Mouse (Mus musculus) embryonic facial prominence, embryonic 11.5 days (tissue): ENCODE data around the gene Ttc1. TPM values are rescaled to one million over a fixed set of nuclear protein-coding genes. Genes with fewer than 3 reads are reported as not detected.

ENCODE experiments used
- ATAC-seq: fragments of 200-750 bp; cut with Nextera tagmentation; replicated peaks from 2 replicates; pipeline ENCODE4 v1.8.0; 2017; ENCODE audit warnings: low read depth; ENCODE audit not compliant: insufficient number of reproducible peaks, low FRiP score, low TSS enrichment
- DNase-seq: peaks from one replicate; pipeline ENCODE4 v3.0.0-alpha.2; 2015; ENCODE audit warnings: low spot score
- H3K27ac ChIP-seq: fragments of 300-500 bp; sonication (generic); replicated peaks from 2 replicates; pipeline ENCODE4 v1.5.1; 2014; ENCODE audit warnings: mild to moderate bottlenecking, low read depth, low read length, control low read depth
- H3K27me3 ChIP-seq: fragments of 300-500 bp; sonication (generic); 2 replicates; pipeline ENCODE4 v1.6.1; 2014; ENCODE audit warnings: mild to moderate bottlenecking, low read length, moderate library complexity, mixed read lengths; ENCODE audit not compliant: control insufficient read depth, insufficient read depth
- H3K36me3 ChIP-seq: fragments of 300-500 bp; sonication (generic); replicated peaks from 2 replicates; pipeline ENCODE4 v1.6.1; 2014; ENCODE audit warnings: low read depth, mild to moderate bottlenecking, low read length, moderate library complexity, mixed read lengths; ENCODE audit not compliant: control insufficient read depth, insufficient read depth
- H3K4me1 ChIP-seq: fragments of 300-500 bp; sonication (generic); 2 replicates; pipeline ENCODE4 v1.6.1; 2014; ENCODE audit warnings: low read length, mixed read lengths; ENCODE audit not compliant: control insufficient read depth, insufficient read depth
- H3K4me2 ChIP-seq: fragments of 300-500 bp; sonication (generic); 2 replicates; pipeline ENCODE4 v1.6.1; 2014; ENCODE audit warnings: low read depth, mild to moderate bottlenecking, control low read depth, low read length, moderate library complexity
- H3K4me3 ChIP-seq: fragments of 300-500 bp; sonication (generic); 2 replicates; pipeline ENCODE4 v1.5.1; 2014; ENCODE audit warnings: low read depth, low read length, control low read depth
- H3K9ac ChIP-seq: fragments of 300-500 bp; sonication (generic); replicated peaks from 2 replicates; pipeline ENCODE4 v1.6.1; 2014; ENCODE audit warnings: mild to moderate bottlenecking, control low read depth, low read length
- H3K9me3 ChIP-seq: fragments of 300-500 bp; sonication (generic); replicated peaks from 2 replicates; pipeline ENCODE4 v1.6.1; 2016; ENCODE audit warnings: mild to moderate bottlenecking, low read length, inconsistent platforms, mixed read lengths; ENCODE audit not compliant: control insufficient read depth
- WGBS: fragments of 180-500 bp; shearing (Covaris S2); extraction: QIAGEN DNeasy Blood & Tissue Kit; methylation state at CpG from one replicate; pipeline ENCODE4 v1.1.7; 2014; 5-methylcytosine and 5-hydroxymethylcytosine counted together
- polyA plus RNA-seq: library from polyadenylated mRNA; unstranded; fragments of >200 nt; fragmentation: Nextera tagmentation; extraction: Ambion mirVana; gene quantifications from 2 replicates; pipeline ENCODE4 v1.2.1, GENCODE M21; 2014

Gene Ttc1
- polyA plus RNA-seq, 1 experiment from 2014 or later = 83.4 TPM

- peak overlapping the region; percentile 83 for H3K4me2 ChIP-seq
- peak; percentile 67; the same call in 1 of the 2 replicates for ATAC-seq
- peak; percentile 43 for DNase-seq
- H3K36me3 ChIP-seq = no peaks in the 10 kb centered on the region
- H3K27me3 ChIP-seq = peaks cover 8% of the 10 kb centered on the region
- peak overlapping the region; percentile 43 for H3K9ac ChIP-seq
- no peaks in the 10 kb centered on the region for H3K9me3 ChIP-seq
- H3K4me1 ChIP-seq = no peaks in the 10 kb centered on the region
- H3K4me3 ChIP-seq = peak overlapping the region; percentile 35
- no peak overlapping the region for H3K27ac ChIP-seq
- 12% methylated on average over 63 of the region's 63 CpGs for WGBS
Observed at GRCm38 (mm10) chr11:43775469-43776323, 27.9 kb upstream of the Ttc1 start.

GRCm38 (mm10) chr11:43773725-43774124 lies 25.9 kb upstream of the Ttc1 start:
- Histone ChIP-seq H3K9ac (no peak overlapping the region), H3K36me3 (no peaks in the 10 kb centered on the region), H3K27ac (no peak overlapping the region), H3K9me3 (no peaks in the 10 kb centered on the region), H3K4me2 (no peak overlapping the region), H3K4me3 (no peak overlapping the region), H3K27me3 (peaks cover 8% of the 10 kb centered on the region), H3K4me1 (no peaks in the 10 kb centered on the region)
- ATAC-seq (peak; percentile 51), DNase-seq (peak; percentile 32)
- 24% methylated on average over 5 of the region's 5 CpGs for WGBS

GRCm38 (mm10) chr11:43770110-43770509 lies 22.3 kb upstream of the Ttc1 start:
- H3K4me3 ChIP-seq = no peak overlapping the region
- no peaks in the 10 kb centered on the region for H3K9me3 ChIP-seq
- DNase-seq (no peak), ATAC-seq (no peak)
- no peak overlapping the region for H3K4me2 ChIP-seq
- H3K27ac ChIP-seq = no peak overlapping the region
- H3K9ac ChIP-seq = no peak overlapping the region
- WGBS = 81% methylated on average over 4 of the region's 4 CpGs
- H3K4me1 ChIP-seq = no peaks in the 10 kb centered on the region
- no peaks in the 10 kb centered on the region for H3K27me3 ChIP-seq
- H3K36me3 ChIP-seq = no peaks in the 10 kb centered on the region

GRCm38 (mm10) chr11:43767749-43768148 lies 19.9 kb upstream of the Ttc1 start:
- Histone ChIP-seq H3K4me1 (no peaks in the 10 kb centered on the region), H3K9me3 (no peaks in the 10 kb centered on the region), H3K27ac (no peak overlapping the region), H3K36me3 (no peaks in the 10 kb centered on the region), H3K4me3 (no peak overlapping the region), H3K9ac (no peak overlapping the region), H3K4me2 (no peak overlapping the region), H3K27me3 (no peaks in the 10 kb centered on the region)
- DNase-seq = no peak
- no peak for ATAC-seq
- 72% methylated on average over 11 of the region's 11 CpGs for WGBS

GRCm38 (mm10) chr11:43766922-43767648 lies 19.3 kb upstream of the Ttc1 start:
- Histone ChIP-seq H3K36me3 (no peaks in the 10 kb centered on the region), H3K9me3 (no peaks in the 10 kb centered on the region), H3K27ac (no peak overlapping the region), H3K27me3 (no peaks in the 10 kb centered on the region), H3K4me2 (peak overlapping the region; percentile 73), H3K4me3 (peak overlapping the region; percentile 33), H3K4me1 (no peaks in the 10 kb centered on the region), H3K9ac (peak overlapping the region; percentile 37; the same call in 1 of the 2 replicates)
- WGBS = 5% methylated on average over 37 of the region's 37 CpGs
- peak; percentile 89 for DNase-seq
- peak; percentile 76 for ATAC-seq

- no peak overlapping the region for H3K27ac ChIP-seq
- H3K4me2 ChIP-seq = no peak overlapping the region
- WGBS = 77% methylated on average over 2 of the region's 2 CpGs
- H3K4me3 ChIP-seq = no peak overlapping the region
- DNase-seq = no peak
- no peaks in the 10 kb centered on the region for H3K4me1 ChIP-seq
- no peaks in the 10 kb centered on the region for H3K27me3 ChIP-seq
- no peak for ATAC-seq
- no peak overlapping the region for H3K9ac ChIP-seq
- no peaks in the 10 kb centered on the region for H3K36me3 ChIP-seq
- H3K9me3 ChIP-seq = no peaks in the 10 kb centered on the region
Observed at GRCm38 (mm10) chr11:43758436-43758835, 10.6 kb upstream of the Ttc1 start.

GRCm38 (mm10) chr11:43755411-43755810 lies 7.6 kb upstream of the Ttc1 start:
- Histone ChIP-seq H3K9me3 (no peaks in the 10 kb centered on the region), H3K27me3 (no peaks in the 10 kb centered on the region), H3K4me1 (no peaks in the 10 kb centered on the region), H3K9ac (no peak overlapping the region), H3K4me2 (no peak overlapping the region), H3K4me3 (no peak overlapping the region), H3K36me3 (no peaks in the 10 kb centered on the region), H3K27ac (no peak overlapping the region)
- WGBS = 72% methylated on average over 5 of the region's 5 CpGs
- ATAC-seq (no peak), DNase-seq (no peak)

- H3K9ac ChIP-seq = no peak overlapping the region
- 84% methylated on average over 1 of the region's 1 CpGs for WGBS
- no peak for DNase-seq
- H3K9me3 ChIP-seq = no peaks in the 10 kb centered on the region
- no peaks in the 10 kb centered on the region for H3K4me1 ChIP-seq
- H3K4me3 ChIP-seq = no peak overlapping the region
- H3K27me3 ChIP-seq = no peaks in the 10 kb centered on the region
- no peak for ATAC-seq
- H3K4me2 ChIP-seq = no peak overlapping the region
- no peaks in the 10 kb centered on the region for H3K36me3 ChIP-seq
- H3K27ac ChIP-seq = no peak overlapping the region
Observed at GRCm38 (mm10) chr11:43754568-43754967, 6.8 kb upstream of the Ttc1 start.
